Mouse (Mus musculus) liver, postnatal 0 days (tissue): Measurements from ENCODE around the gene B3gat2. TPM values are rescaled to one million over a fixed set of nuclear protein-coding genes. Genes with fewer than 3 reads are reported as not detected.
A peak's percentile ranks its signal among the peaks of the same experiment; 100 is the strongest.

Experiments used
- ATAC-seq: fragments of 200-750 bp; cut with Nextera tagmentation; 2 replicates; pipeline ENCODE4 v1.8.0; 2017; ENCODE audit warnings: mild to moderate bottlenecking, moderate library complexity
- DNase-seq: peaks from one replicate; pipeline ENCODE4 v3.0.0-alpha.2; 2016
- H3K27ac ChIP-seq: fragments of 300-500 bp; sonication (generic); 2 replicates; pipeline ENCODE4 v1.5.1; 2014; ENCODE audit warnings: antibody characterized with exemption, moderate library complexity, mild to moderate bottlenecking, low read depth
- H3K27me3 ChIP-seq: fragments of 300-500 bp; sonication (generic); 2 replicates; pipeline ENCODE4 v1.6.1; 2014; ENCODE audit warnings: low read length, control low read depth, mixed read lengths; ENCODE audit not compliant: insufficient read depth
- H3K36me3 ChIP-seq: fragments of 300-500 bp; sonication (generic); replicated peaks from 2 replicates; pipeline ENCODE4 v1.6.1; 2014; ENCODE audit warnings: mild to moderate bottlenecking, control low read depth, low read length, moderate library complexity, mixed read lengths; ENCODE audit not compliant: insufficient read depth
- H3K4me1 ChIP-seq: fragments of 300-500 bp; sonication (generic); 2 replicates; pipeline ENCODE4 v1.6.1; 2014; ENCODE audit warnings: antibody characterized with exemption, mild to moderate bottlenecking, control low read depth; ENCODE audit not compliant: insufficient read depth
- H3K4me2 ChIP-seq: fragments of 300-500 bp; sonication (generic); 2 replicates; pipeline ENCODE4 v1.6.1; 2014; ENCODE audit warnings: low read depth, mild to moderate bottlenecking, low read length, moderate library complexity, mixed read lengths
- H3K4me3 ChIP-seq: fragments of 300-500 bp; sonication (generic); 2 replicates; pipeline ENCODE4 v1.5.1; 2014; ENCODE audit warnings: low read depth, low read length
- H3K9ac ChIP-seq: fragments of 300-500 bp; sonication (generic); replicated peaks from 2 replicates; pipeline ENCODE4 v1.6.1; 2014; ENCODE audit warnings: mild to moderate bottlenecking, moderate library complexity
- H3K9me3 ChIP-seq: fragments of 300-500 bp; sonication (generic); 2 replicates; pipeline ENCODE4 v1.6.1; 2016; ENCODE audit warnings: mild to moderate bottlenecking, control low read depth, low read length, mixed read lengths
- CTCF ChIP-seq: sonication (generic); IDR thresholded peaks from 2 replicates; pipeline ENCODE4 v1.5.1; 2016; ENCODE audit warnings: antibody characterized with exemption, low read depth
- EP300 ChIP-seq: IDR thresholded peaks from 2 replicates; pipeline ENCODE4 v1.6.1; 2016; ENCODE audit warnings: antibody characterized with exemption, low read depth, mild to moderate bottlenecking
- WGBS: fragments of 180-500 bp; shearing (Covaris S2); extraction: QIAGEN DNeasy Blood & Tissue Kit; methylation state at CpG from one replicate; pipeline ENCODE4 v1.1.7; 2014; ENCODE audit not compliant: insufficient replicate concordance; 5-methylcytosine and 5-hydroxymethylcytosine counted together
- polyA plus RNA-seq: library from polyadenylated mRNA; unstranded; fragments of >200 nt; fragmentation: Nextera tagmentation; extraction: Ambion mirVana; gene quantifications from 2 replicates; pipeline ENCODE4 v1.2.1, GENCODE M21; 2015

B3gat2 gene
- polyA plus RNA-seq, 1 experiment from 2014 or later = 0.12 TPM

DNA sequence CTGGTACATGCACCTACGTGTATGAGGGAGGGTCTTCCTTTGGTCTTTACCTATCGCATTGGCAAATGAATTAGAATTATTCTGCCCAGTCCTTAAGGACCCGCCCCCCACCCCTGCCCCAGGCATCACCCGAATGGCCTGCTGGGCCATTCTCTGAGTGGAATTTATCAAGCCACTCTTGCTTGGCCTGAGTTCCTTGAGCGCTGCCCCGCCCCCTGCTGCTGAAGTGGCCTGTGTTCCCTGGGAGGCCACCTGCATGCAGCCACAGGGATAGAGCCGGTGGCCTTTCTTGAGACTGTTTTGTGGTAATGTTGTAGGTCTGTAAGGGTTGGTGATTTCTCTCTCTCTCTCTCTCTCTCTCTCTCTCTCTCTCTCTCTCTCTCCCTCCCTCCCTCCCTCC is 2.2 kb downstream of the B3gat2 start:
- Histone ChIP-seq H3K4me3 (no peak overlapping the region), H3K9ac (no peak overlapping the region), H3K4me2 (no peak overlapping the region), H3K27me3 (peaks cover 46% of the 10 kb centered on the region), H3K36me3 (no peaks in the 10 kb centered on the region), H3K9me3 (no peaks in the 10 kb centered on the region), H3K4me1 (peaks cover 14% of the 10 kb centered on the region), H3K27ac (no peak overlapping the region)
- TF ChIP-seq EP300 = no peak
- DNase-seq (no peak), ATAC-seq (no peak)
- WGBS = 11% methylated on average over 7 of the region's 7 CpGs

DNA sequence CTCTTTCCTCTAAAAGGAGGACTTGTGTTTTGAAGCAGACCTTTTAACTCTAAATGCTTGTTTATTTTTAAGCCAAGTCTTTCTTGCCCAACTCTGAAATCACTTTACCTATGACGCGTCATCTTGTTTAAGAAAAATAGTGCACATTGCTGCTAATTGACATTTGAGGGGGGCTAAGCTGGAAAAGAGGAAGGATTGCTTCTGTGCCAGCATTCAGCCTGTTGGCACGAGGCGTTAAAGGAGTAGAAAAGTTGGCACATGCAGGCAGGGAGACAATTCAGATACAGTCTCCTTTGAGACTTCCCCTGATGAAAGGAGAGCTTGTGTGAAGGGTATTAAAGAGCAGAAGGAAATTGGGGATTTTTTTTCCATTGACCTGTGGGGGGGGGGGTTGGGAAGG is 3.2 kb downstream of the B3gat2 start:
- DNase-seq (no peak), ATAC-seq (no peak)
- Histone ChIP-seq H3K36me3 (no peaks in the 10 kb centered on the region), H3K9ac (no peak overlapping the region), H3K4me1 (peaks cover 14% of the 10 kb centered on the region), H3K27me3 (peaks cover 43% of the 10 kb centered on the region), H3K4me3 (no peak overlapping the region), H3K9me3 (no peaks in the 10 kb centered on the region), H3K4me2 (no peak overlapping the region), H3K27ac (no peak overlapping the region)
- 61% methylated on average over 4 of the region's 4 CpGs for WGBS
- TF ChIP-seq CTCF (no peak), EP300 (no peak)

DNA sequence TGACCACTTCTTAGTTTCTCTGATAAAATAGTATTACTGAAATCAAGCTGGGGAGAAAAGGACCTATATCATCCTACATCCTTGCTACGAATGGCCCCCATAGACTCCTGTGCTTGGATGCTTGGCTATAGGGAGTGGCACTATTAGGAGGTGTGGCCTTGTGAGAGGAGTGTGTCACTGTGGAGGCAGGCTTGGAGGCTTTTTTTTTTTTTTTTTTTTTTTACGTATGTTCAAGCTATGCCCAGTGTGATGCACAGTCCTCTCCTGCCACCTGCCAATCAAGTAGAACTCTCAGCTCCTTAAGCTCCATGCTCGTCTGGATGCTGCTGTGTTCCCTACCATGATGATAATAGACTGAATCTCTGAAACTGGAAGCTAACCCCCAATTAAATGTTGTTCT is 11.5 kb downstream of the B3gat2 start:
- H3K4me1 ChIP-seq = no peaks in the 10 kb centered on the region
- no peak overlapping the region for H3K4me2 ChIP-seq
- DNase-seq (no peak), ATAC-seq (no peak)
- no peak overlapping the region for H3K27ac ChIP-seq
- no peaks in the 10 kb centered on the region for H3K9me3 ChIP-seq
- no peak overlapping the region for H3K4me3 ChIP-seq
- 61% methylated on average over 3 of the region's 3 CpGs for WGBS
- no peaks in the 10 kb centered on the region for H3K27me3 ChIP-seq
- no peak overlapping the region for H3K9ac ChIP-seq
- H3K36me3 ChIP-seq = no peaks in the 10 kb centered on the region
- TF ChIP-seq EP300 (no peak), CTCF (no peak)

DNA sequence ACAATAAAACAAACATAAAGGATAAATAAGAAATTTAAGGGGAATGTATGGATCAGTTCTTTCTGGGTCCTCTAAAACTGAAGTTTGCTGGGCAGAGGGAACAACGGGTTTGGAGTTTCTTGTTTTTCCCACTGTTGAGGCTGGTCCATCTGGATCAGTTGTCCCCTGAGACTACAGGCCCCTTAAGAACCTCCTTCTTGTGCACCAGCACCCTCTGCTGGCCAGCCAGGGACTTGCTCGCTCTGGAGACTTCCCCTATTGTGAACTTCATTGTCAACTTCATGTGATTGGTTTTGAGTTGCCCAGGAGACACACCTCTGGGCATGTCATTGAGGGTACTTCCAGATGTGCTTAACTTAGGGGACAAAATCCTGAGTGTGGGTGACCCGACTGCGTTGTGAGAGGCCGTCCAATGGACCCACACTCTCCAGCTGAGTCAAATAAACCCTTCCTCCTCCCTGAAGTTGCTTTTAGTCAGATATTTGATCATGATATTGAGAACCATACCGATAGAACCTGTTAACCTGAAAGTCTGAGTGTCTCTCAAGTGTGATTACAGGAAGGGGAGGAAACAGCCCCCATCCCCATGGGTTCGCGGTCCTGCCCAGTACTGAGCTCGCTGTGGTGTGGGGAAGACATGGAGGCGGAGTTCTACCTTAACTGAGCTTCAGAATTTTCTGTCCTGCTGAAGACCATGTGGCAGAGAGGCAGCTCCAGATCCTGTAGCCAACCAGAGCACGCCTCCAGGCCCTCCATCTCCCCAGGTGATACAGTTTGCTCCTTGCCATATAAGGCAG is 31.4 kb downstream of the B3gat2 start:
- Histone ChIP-seq H3K27me3 (no peaks in the 10 kb centered on the region), H3K4me3 (no peak overlapping the region), H3K9me3 (no peaks in the 10 kb centered on the region), H3K9ac (no peak overlapping the region), H3K4me2 (no peak overlapping the region), H3K36me3 (no peaks in the 10 kb centered on the region), H3K27ac (no peak overlapping the region), H3K4me1 (no peaks in the 10 kb centered on the region)
- ATAC-seq (no peak), DNase-seq (peak; percentile 76)
- TF ChIP-seq CTCF (peak; percentile 87), EP300 (no peak)
- 40% methylated on average over 11 of the region's 11 CpGs for WGBS

DNA sequence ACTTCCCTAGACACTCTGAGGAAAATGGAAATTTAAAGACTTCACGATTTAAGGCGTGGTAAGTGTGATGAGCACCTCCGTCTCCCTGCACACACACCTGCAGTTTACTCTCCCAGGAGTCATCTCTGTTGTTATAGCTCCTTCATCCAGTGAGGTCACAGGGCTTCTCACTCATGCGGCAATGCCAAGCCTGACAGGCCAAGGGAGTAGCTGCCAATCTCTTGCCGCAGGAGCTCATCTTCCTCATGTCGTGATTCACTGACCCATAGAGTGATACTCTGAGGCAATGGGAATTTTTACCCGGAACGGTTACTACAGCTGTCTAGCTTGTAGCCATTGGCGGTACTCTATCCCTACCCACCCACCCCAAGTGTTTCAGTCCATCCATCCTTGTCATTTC is 36.8 kb downstream of the B3gat2 start:
- H3K9ac ChIP-seq = no peak overlapping the region
- no peak overlapping the region for H3K27ac ChIP-seq
- H3K4me1 ChIP-seq = no peaks in the 10 kb centered on the region
- no peak overlapping the region for H3K4me3 ChIP-seq
- H3K4me2 ChIP-seq = no peak overlapping the region
- no peaks in the 10 kb centered on the region for H3K9me3 ChIP-seq
- no peaks in the 10 kb centered on the region for H3K27me3 ChIP-seq
- WGBS = 83% methylated on average over 9 of the region's 9 CpGs
- DNase-seq = no peak
- TF ChIP-seq EP300 (no peak), CTCF (no peak)
- no peaks in the 10 kb centered on the region for H3K36me3 ChIP-seq
- no peak for ATAC-seq

DNA sequence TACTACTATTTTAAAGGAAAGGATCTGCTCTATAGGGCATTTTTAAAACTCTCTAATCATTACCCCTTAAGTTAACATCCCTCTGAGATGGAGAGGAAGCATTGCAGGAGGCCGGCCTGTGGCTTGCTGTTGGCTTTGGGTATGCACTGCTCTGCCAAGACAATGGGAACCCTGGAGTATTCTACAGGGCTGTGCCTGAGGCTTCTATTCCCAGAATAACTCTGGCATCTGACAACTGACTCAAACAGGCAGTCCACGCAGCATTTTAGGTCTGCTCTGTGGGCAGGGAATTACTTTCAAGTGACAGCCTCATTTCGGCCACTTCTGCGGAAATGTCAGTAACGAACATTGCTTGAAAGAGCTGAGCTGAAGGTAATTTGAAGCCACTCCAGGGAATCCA is 60.1 kb downstream of the B3gat2 start:
- DNase-seq (no peak), ATAC-seq (no peak)
- no peak overlapping the region for H3K9ac ChIP-seq
- no peak overlapping the region for H3K4me2 ChIP-seq
- TF ChIP-seq EP300 (no peak), CTCF (no peak)
- no peaks in the 10 kb centered on the region for H3K9me3 ChIP-seq
- no peaks in the 10 kb centered on the region for H3K4me1 ChIP-seq
- WGBS = 77% methylated on average over 5 of the region's 5 CpGs
- H3K36me3 ChIP-seq = no peaks in the 10 kb centered on the region
- no peak overlapping the region for H3K4me3 ChIP-seq
- H3K27ac ChIP-seq = no peak overlapping the region
- no peaks in the 10 kb centered on the region for H3K27me3 ChIP-seq
